Mouse (Mus musculus) midbrain, embryonic 10.5 days (tissue): ENCODE data around the gene Samd4b. TPM values are rescaled to one million over a fixed set of nuclear protein-coding genes. Genes with fewer than 3 reads are reported as not detected.

ENCODE experiments used
- DNase-seq: peaks from one replicate; pipeline ENCODE4 v3.0.0-alpha.2; 2017; ENCODE audit warnings: low spot score
- H3K27ac ChIP-seq: fragments of 300-500 bp; sonication (generic); replicated peaks from 2 replicates; pipeline ENCODE4 v1.5.1; 2016; ENCODE audit warnings: mild to moderate bottlenecking
- H3K27me3 ChIP-seq: fragments of 300-500 bp; sonication (generic); 2 replicates; pipeline ENCODE4 v1.6.1; 2016; ENCODE audit warnings: low read depth, mild to moderate bottlenecking; ENCODE audit not compliant: poor library complexity, severe bottlenecking
- H3K36me3 ChIP-seq: fragments of 300-500 bp; sonication (generic); 2 replicates; pipeline ENCODE4 v1.6.1; 2016; ENCODE audit warnings: mild to moderate bottlenecking, moderate library complexity
- H3K4me1 ChIP-seq: fragments of 300-500 bp; sonication (generic); 2 replicates; pipeline ENCODE4 v1.6.1; 2016
- H3K4me3 ChIP-seq: fragments of 300-500 bp; sonication (generic); 2 replicates; pipeline ENCODE4 v1.5.1; 2016; ENCODE audit warnings: mild to moderate bottlenecking, moderate library complexity
- H3K9me3 ChIP-seq: fragments of 300-500 bp; sonication (generic); replicated peaks from 2 replicates; pipeline ENCODE4 v1.6.1; 2016; ENCODE audit warnings: mild to moderate bottlenecking
- WGBS: fragments of 180-500 bp; shearing (Covaris S2); methylation state at CpG from one replicate; pipeline ENCODE4 v1.1.7; 2016; 5-methylcytosine and 5-hydroxymethylcytosine counted together
- polyA plus RNA-seq: library from polyadenylated mRNA; unstranded; fragments of >200 nt; fragmentation: Nextera tagmentation; extraction: Ambion mirVana; gene quantifications from 2 replicates; pipeline ENCODE4 v1.2.1, GENCODE M21; 2016

Gene Samd4b
- polyA plus RNA-seq, 1 experiment from 2014 or later: 29.2 TPM

DNA sequence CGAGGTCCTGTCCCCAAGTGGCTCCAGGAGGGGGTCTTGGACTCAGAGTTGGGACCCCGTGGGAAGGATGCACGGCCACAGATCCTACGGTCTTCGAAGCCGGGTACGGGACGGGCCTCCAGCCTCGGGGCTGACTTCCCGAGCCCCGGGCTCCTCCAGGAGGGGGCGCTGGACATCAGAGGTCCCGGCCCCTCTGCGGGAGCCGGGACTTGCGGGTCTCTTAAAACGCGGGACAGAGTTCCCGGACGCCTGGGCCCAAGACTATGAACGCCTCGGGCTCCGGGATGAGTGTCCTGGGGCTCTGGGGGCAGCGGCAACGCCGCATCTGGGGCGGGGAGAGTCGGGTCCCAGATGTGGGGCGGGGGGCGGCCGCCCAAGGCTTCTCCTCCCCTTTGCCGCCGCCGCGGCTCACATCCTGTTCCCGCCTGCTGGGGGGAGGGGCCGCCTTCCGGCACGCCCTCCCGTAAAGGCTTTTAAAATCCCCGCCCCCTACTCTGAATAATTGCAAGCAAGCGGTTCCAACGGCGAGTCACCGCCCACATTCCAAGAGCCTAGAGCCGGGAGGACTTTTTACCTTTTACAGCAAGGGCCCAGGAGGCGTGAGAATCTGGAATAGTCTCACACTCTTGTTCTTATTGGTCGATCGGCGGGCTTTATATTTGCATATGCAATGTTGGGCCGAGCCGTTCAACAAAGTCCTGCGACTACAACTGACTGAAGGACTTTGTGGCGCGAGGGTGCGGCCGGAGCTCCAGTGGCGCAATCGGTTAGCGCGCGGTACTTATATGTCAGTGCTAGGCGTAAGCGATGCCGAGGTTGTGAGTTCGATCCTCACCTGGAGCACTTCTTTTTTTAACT is 225.5 kb downstream of the Samd4b start, which contains the start of gene Plekhg2:
Gene Plekhg2 (minus strand): TSS at position 349 of the 858 bp plus-strand sequence.
- H3K9me3 ChIP-seq: no peaks in the 10 kb centered on the region
- peak within 1 kb of the TSS; percentile 90 for H3K4me3 ChIP-seq
- DNase-seq: peak; percentile 96
- H3K27ac ChIP-seq: peak within 1 kb of the TSS; percentile 94
- H3K27me3 ChIP-seq: peaks cover 6% of the 10 kb centered on the region
- peaks cover 59% of the 10 kb centered on the region for H3K4me1 ChIP-seq
- WGBS: 0% methylated on average over 60 of the region's 66 CpGs
- H3K36me3 ChIP-seq: peaks cover 34% of the 10 kb centered on the region

DNA sequence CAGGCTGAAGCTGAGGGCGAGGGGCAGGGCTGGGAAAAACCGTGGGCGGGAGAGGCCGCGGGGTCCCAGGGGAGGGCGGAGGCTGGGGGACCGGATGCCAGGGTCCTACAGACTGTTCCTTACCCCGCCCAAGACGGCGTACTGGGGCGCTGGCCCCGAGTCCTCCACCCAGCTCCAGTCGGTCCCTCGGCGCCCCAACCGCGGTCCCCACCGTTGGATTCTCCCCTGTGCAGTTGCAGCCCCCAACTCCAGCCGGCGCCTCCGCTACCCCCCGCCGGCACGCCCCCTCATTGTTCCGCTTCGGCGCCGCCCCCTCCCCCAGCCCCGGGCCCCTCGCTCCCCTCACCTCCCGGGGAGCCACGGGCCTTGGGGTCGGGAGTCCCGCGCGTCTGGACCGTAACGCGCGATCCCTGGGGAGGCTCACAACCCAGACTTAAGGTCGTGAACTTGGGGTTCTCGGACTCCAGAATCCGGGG is 226.4 kb downstream of the Samd4b start:
- under 1% methylated on average over 43 of the region's 43 CpGs for WGBS
- Histone ChIP-seq H3K4me1 (peaks cover 52% of the 10 kb centered on the region), H3K27me3 (no peaks in the 10 kb centered on the region), H3K9me3 (no peaks in the 10 kb centered on the region), H3K36me3 (peaks cover 41% of the 10 kb centered on the region), H3K4me3 (peak overlapping the region; percentile 90), H3K27ac (peak overlapping the region; percentile 94)
- peak; percentile 71 for DNase-seq

DNA sequence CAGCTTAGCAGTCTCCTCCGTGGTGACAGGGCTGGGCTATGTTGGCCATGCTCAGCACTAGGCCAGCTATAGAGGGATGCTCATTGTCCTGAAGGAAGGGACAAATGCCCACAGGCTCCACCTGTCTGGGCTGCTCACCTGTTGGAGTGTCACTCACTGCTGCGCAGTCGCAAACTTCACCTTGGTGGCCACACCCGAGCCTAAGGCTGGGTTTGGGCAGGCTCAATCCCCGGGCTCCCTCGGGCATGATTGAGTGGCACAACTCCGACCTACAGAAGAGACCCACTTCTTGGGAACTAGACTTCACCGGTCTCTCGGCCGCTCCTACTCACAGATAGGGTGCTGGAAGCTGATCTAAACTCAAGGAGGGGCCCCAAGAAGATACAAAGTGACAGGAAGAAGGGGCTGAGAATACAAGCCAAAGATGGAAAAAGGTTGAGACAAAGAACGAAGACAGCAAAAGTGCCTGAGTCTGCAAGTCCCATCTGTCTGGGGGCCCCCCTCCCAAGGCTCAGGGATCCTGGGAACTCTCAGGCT is 226.9 kb downstream of the Samd4b start:
- WGBS: 12% methylated on average over 11 of the region's 11 CpGs
- no peak for DNase-seq

DNA sequence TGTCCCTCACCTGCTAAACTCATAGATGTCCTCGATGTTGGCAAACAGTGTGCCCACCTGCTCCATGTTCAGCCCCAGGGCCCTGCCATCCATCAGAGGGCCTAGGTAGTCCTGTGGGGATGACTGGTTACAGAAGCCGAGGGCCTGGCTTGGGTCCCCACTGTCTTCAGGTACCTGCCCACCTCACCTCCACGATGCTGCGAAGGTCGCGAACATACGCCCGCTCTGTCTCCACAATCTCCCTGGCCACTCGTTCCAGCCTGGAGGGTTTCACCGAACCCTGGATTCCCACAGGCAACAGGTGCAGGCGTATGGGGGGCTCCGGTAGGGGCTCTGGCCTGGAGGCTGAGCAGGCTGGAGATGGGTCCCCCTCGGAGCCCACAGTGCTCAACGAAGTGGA is 227.9 kb downstream of the Samd4b start:
- H3K36me3 ChIP-seq: peaks cover 56% of the 10 kb centered on the region
- H3K27me3 ChIP-seq: no peaks in the 10 kb centered on the region
- 95% methylated on average over 14 of the region's 14 CpGs for WGBS
- H3K9me3 ChIP-seq: no peaks in the 10 kb centered on the region
- H3K4me1 ChIP-seq: peaks cover 37% of the 10 kb centered on the region
- peak overlapping the region; percentile 90 for H3K4me3 ChIP-seq
- DNase-seq: no peak
- H3K27ac ChIP-seq: peak overlapping the region; percentile 94

More for the DNA sequence above, 226.9 kb downstream of the Samd4b start:
- H3K36me3 ChIP-seq: peaks cover 46% of the 10 kb centered on the region
- no peaks in the 10 kb centered on the region for H3K9me3 ChIP-seq
- H3K4me3 ChIP-seq: peak overlapping the region; percentile 90
- H3K4me1 ChIP-seq: peaks cover 47% of the 10 kb centered on the region
- H3K27me3 ChIP-seq: no peaks in the 10 kb centered on the region
- peak overlapping the region; percentile 94 for H3K27ac ChIP-seq

DNA sequence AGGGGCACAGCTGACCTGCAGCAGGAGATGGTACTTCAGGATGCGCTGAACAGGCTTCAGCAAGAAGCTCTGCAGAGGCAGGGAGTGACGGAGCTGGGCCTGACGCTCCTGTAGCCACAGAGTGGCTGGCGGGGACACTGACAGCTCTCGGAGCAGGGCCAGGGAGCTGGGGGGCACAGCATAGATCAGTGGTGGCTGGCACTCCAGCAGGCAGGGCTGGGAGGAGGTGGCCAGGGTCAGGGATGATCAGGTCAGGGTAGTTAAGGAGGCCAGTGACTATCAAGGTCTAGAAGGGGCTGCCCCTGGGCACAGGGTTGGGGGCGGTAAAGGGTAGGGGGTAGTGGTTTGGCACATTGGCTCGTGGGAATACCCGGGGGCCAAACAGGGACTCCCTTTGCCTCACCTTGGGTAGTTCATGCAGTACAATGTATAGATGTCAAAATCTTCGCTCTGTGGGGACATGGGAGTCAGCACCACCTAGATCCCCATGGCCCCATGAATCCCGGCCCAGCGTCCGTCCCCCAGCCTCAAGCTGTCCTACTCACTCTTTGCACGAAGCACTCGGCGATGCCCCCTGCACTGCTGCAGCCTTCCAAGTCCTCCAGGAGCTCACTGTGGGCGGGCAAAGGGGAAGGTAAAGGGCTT is 229.5 kb downstream of the Samd4b start:
- Histone ChIP-seq H3K4me1 (peaks cover 27% of the 10 kb centered on the region), H3K27ac (no peak overlapping the region), H3K36me3 (peaks cover 73% of the 10 kb centered on the region), H3K9me3 (no peaks in the 10 kb centered on the region), H3K27me3 (no peaks in the 10 kb centered on the region), H3K4me3 (no peak overlapping the region)
- DNase-seq: no peak
- WGBS: 88% methylated on average over 16 of the region's 16 CpGs

DNA sequence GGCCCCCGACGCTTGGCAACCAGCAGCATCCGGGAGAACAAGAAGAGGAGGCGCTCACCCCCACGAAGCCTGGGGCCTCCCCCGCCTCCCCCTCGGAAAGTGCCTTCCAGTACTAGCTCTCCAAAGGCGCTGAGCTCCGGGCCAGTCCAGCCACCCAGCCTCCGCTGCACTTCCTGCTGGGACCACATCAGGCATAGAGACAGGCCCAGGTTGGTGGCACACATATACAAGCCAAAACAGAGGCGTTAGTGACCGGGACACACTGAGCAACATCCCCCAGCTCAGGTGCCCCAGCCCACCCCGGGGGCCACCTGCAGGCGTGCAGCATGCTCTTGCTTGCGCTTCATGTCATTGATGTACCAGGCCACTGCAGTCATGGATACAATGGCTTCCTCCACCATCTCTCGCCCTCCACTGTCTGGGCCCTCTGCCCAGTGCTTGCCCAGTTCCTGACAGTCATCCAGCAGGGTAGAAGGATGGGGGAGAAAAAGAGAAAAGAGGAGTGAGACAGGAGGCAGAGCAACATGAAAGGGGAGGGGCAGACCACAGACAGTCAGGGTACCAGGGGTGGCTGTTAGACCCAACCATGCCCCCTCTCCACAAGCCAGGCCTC is 230.2 kb downstream of the Samd4b start:
- 93% methylated on average over 16 of the region's 16 CpGs for WGBS
- Histone ChIP-seq H3K27ac (no peak overlapping the region), H3K36me3 (peaks cover 79% of the 10 kb centered on the region), H3K27me3 (no peaks in the 10 kb centered on the region), H3K4me1 (peaks cover 27% of the 10 kb centered on the region), H3K4me3 (0 out of 2 replicates have a peak overlapping the region, but pooled peaks have one; percentile 6), H3K9me3 (no peaks in the 10 kb centered on the region)
- no peak for DNase-seq

DNA sequence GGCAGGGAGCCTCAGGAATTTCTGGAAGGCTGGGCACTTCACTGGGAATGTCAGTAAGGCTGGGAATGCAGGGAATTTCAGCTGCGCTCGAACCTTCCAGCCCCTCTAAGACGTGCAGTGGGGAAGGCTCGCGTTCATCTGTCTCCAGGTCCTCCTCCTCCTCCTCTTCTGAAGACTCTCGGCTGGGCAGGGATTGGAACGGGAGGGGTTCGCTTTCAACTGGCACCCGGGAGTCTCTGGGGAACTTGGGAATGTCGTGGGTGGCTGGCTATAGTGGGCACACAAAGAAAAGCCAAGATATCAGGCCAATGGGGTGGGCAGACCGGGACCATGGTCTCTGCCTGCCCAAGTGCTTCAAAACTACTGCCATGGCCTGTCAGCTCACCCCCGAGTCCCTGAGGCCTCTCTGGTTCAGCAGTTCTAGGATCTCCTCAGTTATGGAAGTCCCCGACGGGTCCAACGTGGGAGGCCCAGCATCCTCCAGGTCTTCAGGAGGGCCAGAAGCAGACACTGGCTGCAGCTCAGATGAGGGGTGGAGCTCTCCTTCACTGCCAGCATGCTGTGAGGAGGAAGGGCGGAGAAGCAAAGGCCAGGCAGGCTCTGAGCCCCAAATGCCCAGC is 235.4 kb downstream of the Samd4b start:
- peaks cover 89% of the 10 kb centered on the region for H3K36me3 ChIP-seq
- DNase-seq: no peak
- 88% methylated on average over 16 of the region's 16 CpGs for WGBS

GRCm38 (mm10) chr7:28361647-28362341 is 236.2 kb downstream of the Samd4b start:
- no peak overlapping the region for H3K4me3 ChIP-seq
- H3K36me3 ChIP-seq: peaks cover 81% of the 10 kb centered on the region
- DNase-seq: no peak
- 96% methylated on average over 20 of the region's 20 CpGs for WGBS
- H3K9me3 ChIP-seq: peaks cover 7% of the 10 kb centered on the region
- H3K27ac ChIP-seq: no peak overlapping the region
- H3K4me1 ChIP-seq: peaks cover 31% of the 10 kb centered on the region
- no peaks in the 10 kb centered on the region for H3K27me3 ChIP-seq

More for the DNA sequence above, 235.4 kb downstream of the Samd4b start:
- peaks cover 7% of the 10 kb centered on the region for H3K9me3 ChIP-seq
- no peak overlapping the region for H3K27ac ChIP-seq
- no peaks in the 10 kb centered on the region for H3K27me3 ChIP-seq
- no peak overlapping the region for H3K4me3 ChIP-seq
- peaks cover 24% of the 10 kb centered on the region for H3K4me1 ChIP-seq

- Histone ChIP-seq H3K36me3 (peaks cover 68% of the 10 kb centered on the region), H3K4me3 (0 out of 2 replicates have a peak overlapping the region, but pooled peaks have one; percentile 11), H3K27me3 (no peaks in the 10 kb centered on the region), H3K4me1 (peaks cover 37% of the 10 kb centered on the region), H3K27ac (no peak overlapping the region), H3K9me3 (peaks cover 7% of the 10 kb centered on the region)
- WGBS: 93% methylated on average over 6 of the region's 6 CpGs
- no peak for DNase-seq
Observed at GRCm38 (mm10) chr7:28360291-28360690, 237.7 kb downstream of the Samd4b start.

DNA sequence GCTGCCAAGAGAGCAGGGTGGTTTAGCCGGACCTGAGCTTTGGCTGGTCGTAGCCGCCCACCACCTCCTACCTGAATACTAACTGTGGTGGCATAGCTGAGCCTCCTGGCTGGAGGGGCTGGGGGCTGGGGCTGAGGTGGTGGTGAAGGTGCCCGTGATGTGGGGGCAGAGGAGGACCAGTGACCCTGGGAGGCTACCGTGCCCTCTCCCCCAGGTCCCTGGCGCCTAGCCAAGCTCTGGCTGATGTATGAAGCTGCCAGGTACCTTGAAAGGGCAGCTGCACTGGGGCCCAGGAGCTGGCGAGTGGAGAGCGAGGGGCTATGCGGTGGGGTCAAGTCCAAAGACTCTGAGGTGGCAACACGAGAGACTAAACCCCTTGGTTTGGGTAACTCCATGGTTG is 238.1 kb downstream of the Samd4b start:
- 94% methylated on average over 10 of the region's 10 CpGs for WGBS
- Histone ChIP-seq H3K4me1 (peaks cover 37% of the 10 kb centered on the region), H3K9me3 (peaks cover 7% of the 10 kb centered on the region), H3K36me3 (peaks cover 68% of the 10 kb centered on the region), H3K4me3 (0 out of 2 replicates have a peak overlapping the region, but pooled peaks have one; percentile 11), H3K27ac (no peak overlapping the region), H3K27me3 (no peaks in the 10 kb centered on the region)
- DNase-seq: no peak

DNA sequence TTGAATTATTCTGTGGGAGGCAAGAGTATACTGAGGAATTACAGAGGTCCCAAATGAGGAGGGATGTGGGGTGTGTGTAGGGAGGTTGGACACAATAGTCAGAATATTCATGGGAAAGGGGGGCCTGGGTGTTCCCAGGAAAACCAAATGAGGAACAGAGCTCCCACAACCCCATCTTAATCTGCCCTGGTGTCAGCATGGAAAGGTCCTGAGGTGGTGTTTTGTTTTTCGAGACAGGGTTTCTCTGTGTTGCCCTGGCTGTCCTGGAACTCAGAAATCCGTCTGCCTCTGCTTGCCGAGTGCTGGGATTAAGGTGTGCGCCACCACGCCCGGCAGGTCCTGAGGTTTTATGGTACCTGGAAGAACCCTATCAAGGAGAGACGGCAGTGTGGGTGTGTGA is 239.5 kb downstream of the Samd4b start:
- Histone ChIP-seq H3K4me3 (peak overlapping the region; percentile 29; the same call in 1 of the 2 replicates), H3K27ac (peak overlapping the region; percentile 74), H3K9me3 (peaks cover 7% of the 10 kb centered on the region), H3K36me3 (peaks cover 68% of the 10 kb centered on the region), H3K4me1 (peaks cover 37% of the 10 kb centered on the region), H3K27me3 (no peaks in the 10 kb centered on the region)
- 54% methylated on average over 7 of the region's 7 CpGs for whole genome bisulfite sequencing
- no peak for DNase-seq
